Mouse (Mus musculus): Measurements from ENCODE around the gene Tmem72.

DNA sequence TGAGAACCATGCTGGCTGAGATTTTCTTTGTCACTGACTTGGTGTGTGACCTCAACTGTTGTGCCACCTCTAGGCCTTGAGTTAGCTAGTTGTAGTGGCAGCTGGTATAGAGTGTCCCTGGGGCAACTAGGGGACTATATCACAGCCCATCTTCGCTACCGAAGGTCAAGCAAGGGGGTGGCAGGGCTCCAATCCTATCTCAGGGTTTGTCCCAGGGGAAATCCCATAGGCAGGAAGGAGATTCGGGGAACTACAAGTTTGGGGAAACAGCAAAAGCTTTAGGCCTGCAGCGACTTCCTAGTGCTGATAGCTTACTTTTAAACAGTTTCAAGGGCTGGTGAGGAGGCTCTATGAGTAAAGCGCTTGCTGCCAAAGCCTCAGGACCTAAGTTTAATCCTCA, 44.4 kb downstream of the Tmem72 start:
- no peak for TF ChIP-seq POLR2A (IDR thresholded peaks at IDR 0.05; ENCODE audit: control insufficient read depth, low read depth, low read length)
- no peak for TF ChIP-seq CTCF (IDR thresholded peaks at IDR 0.05; ENCODE audit: control insufficient read depth, insufficient read depth, insufficient replicate concordance, low read depth, low read length)
